Mouse (Mus musculus) gastrocnemius, postnatal 4 days (tissue): ENCODE data around the gene Lat2. TPM values are rescaled to one million over a fixed set of nuclear protein-coding genes. Genes with fewer than 3 reads are reported as not detected.
A peak's percentile ranks its signal among the peaks of the same experiment; 100 is the strongest.

Source experiments
- DNase-seq, 2 experiments: peaks; one replicate each; pipeline ENCODE4 v3.0.0; 2021 to 2022; ENCODE audit warnings: low spot score in 2 of 2, mixed read lengths in 2 of 2
- long read RNA-seq, 2 experiments: library from polyadenylated mRNA; stranded (forward); transcript quantifications; one replicate each; pipeline ENCODE4 v2.0.0; 2021
- total RNA-seq, 2 experiments: library from RNA; stranded (reverse); gene quantifications; 2 replicates each; pipeline ENCODE4 v1.2.3; 2021

Lat2 gene
- total RNA-seq, result 1 to 10 TPM; 4.5 to 6.3 TPM
- long read RNA-seq, experiment 1, partial matches to known transcripts, result 0 of 5 reads
- long read RNA-seq, experiment 1, other reads (novel, unspliced or antisense), result 2 of 5 reads
- long read RNA-seq, experiment 2, partial matches to known transcripts, result 0 of 4 reads
- long read RNA-seq, experiment 2, other reads (novel, unspliced or antisense), result 2 of 4 reads

DNA sequence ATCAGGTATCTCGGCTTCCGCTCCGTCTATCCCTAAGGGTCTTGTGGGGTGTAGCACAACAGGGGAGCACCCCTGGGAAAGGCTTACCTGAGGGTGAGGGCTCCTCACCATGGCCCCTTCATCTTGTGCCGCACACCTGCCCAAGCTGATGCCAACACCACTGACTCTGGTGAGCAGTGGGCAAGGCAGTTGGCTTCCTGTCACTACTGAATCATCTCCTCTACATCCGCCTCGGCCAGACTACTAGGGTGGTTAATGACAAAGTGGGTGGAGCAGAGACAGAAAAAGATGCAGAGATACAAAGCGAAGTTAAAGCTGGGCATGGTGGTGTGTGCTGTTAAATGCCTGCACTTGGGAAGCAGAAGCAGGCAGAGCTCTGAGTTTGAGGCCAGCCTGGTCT, at the start of gene Lat2:
Gene Lat2, minus strand, starts transcription at position 224 of the 400 bp plus-strand sequence.
- DNase-seq, result no peak

DNA sequence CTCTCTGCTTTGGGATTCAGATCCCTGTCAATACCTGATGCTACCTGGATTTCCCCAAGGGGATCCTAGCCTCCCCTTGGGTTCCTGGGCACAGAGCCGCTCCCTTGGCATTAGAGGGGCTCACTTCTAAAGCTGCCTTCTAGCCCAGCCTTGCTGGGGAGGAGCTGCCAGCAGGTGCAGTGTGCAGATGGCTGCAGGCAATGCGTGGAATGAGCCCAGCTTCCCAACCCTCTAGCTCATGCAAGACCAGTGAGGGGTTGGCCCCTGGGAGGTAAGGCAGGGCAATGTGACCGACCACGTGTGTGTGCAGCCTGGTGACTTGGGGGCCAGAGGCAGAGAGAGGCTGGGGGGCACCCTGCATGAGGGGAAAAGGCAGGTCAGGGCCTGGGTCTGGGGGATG, 41.9 kb upstream of the Lat2 start:
- DNase-seq, result no peak

DNA sequence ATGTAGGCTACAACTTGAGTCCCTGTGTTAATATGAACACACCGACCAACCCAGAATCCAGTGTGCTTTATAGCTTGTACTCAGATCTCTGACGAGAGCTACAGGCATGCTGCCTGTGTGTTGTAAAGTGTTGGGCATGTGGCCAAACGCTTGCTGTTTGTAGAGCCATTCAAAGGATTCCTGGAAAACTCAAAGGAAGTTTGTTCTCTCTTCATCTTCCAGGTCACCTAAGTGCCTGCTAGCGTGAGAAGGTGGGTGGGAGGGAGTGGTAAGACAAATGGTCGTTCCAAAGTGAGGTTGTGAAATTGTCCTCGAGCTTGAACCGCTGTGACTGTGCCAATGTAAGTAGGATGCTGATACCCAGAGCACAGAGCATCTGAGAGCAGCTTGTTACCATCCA, 37.2 kb upstream of the Lat2 start:
- DNase-seq, result peak in 1 of 2 experiments; percentile 25

DNA sequence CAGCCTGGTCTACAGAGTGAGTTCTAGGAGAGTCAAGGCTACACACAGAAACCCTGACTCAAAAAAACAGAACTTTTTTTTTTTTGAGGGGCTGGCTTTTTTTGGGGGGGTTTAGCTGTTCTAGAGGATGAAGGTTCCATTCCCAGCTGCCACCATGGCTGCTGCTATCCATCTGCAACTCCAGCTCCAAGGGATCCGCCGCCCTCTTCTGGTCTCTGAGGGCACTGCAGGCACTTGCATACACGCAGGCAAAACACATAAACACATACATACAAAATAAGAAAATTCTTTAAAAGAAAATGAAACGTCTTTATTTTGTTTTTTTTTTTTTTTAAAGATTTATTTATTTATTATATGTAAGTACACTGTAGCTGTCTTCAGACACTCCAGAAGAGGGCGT, 36.1 kb upstream of the Lat2 start:
- peak in 1 of 2 experiments; percentile 41 for DNase-seq

DNA sequence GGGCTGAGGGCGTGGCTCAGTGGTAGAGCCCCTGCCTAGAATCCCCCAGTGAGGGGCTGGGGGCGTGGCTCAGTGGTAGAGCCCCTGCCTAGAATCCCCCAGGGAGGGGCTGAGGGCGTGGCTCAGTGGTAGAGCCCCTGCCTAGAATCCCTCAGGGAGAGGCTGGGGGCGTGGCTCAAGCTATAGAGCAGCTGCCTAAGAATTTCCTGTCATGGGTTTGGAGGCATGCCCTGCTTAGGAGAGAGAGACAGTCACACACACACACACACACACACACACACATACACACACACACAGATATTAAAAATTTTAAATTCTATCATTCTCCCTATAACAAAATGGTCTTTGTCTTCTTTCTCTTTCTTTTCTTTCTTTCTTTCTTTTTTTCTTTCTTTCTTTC, 34.2 kb upstream of the Lat2 start:
- peak in 1 of 2 experiments; percentile 48 for DNase-seq

DNA sequence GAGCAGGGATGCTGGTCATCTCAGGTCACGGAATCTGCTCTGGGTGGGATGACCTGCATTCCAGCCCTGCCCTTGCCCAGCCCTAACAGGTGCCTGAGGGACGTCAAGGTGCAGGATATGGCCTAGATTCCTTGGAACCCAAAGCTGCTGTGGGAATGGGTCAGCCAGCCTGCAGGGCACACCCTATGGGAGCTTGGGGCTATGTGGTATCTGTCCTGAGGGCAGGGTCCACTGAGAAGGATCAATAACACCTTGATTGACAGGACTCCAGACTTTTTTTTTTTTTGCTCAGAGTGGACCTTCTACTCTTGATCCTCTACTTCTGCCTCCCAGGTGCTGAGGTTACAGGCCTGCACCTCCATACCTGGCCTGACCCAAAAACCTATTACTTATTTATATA, 32.6 kb upstream of the Lat2 start:
- no peak for DNase-seq

DNA sequence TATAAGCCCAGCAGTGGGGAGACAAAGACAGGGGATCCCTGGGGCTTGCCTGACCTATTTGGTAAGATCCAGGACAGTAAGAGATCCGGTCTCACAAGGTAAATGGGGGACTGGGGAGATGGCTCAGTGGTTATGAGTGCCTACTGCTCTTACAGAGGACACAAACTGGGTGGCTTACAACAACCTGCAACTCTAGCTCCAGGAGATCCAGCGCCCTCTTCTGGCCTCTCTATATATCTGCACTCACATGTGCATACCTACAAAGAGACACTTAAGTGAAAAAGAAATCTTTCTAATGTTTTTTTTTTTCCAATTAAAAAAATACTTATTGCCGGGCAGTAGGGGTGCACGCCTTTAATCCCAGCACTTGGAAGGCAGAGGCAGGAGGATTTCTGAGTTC, 31.6 kb upstream of the Lat2 start:
- no peak for DNase-seq

DNA sequence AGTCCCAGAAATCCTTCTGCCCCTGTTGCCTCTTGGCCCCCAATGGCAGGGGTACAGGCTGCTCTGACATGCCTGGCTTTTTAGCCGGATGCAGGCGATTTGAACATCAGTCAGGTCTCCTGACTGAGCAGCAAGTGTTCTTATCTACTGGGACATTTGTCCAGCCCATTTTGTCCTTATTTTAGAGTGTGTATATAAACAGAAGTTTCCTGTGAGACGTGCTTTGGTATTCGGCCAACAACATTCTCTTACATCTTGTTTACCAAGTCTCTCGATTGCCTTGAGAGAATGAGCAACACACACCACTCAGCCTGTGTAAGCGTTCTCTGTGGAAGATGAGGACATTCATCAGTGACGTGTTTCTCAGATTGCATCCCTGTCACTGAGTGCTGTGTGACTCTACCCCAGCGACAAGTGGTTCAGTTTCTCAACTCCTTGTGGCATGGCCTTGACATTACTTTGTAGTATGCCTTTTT, 29.9 kb upstream of the Lat2 start:
- DNase-seq, result no peak

DNA sequence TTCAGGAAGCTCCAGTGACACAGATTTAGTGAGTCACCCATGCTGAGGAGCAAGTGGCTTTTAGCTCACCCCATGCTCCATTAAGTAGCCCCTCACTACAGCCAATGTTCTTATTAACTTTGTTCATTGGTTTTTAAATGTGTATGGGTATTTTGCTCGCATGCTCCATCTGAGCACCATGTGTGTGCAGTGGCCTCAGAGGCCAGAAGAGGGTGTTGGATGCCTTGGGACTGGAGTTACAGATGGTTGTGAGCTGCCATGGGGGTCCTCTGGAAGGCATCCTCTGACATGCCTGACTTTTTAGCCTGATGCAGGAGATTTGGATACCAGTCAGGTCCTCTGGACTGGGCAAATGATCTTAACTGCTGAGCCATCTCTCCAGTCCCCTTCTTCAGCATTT, 29.3 kb upstream of the Lat2 start:
- no peak for DNase-seq

DNA sequence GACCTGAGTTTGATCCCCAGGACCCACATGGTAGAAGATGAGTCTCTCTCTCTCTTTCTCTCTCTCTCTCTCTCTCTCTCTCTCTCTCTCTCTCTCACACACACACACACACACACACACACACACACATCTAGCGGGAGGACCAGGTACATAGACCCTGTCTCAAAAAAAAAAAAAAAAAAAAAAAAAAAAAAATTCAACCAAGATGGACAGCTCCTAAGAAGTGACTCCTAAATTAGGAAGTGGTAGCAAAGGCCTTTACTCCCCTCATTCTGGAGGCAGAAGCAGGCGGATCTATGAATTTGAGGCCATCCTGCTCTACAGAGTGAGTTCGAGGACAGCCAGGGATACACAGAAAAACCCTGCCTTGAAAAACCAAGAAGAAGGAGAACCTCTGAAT, 25.5 kb upstream of the Lat2 start:
- DNase-seq, result no peak

DNA sequence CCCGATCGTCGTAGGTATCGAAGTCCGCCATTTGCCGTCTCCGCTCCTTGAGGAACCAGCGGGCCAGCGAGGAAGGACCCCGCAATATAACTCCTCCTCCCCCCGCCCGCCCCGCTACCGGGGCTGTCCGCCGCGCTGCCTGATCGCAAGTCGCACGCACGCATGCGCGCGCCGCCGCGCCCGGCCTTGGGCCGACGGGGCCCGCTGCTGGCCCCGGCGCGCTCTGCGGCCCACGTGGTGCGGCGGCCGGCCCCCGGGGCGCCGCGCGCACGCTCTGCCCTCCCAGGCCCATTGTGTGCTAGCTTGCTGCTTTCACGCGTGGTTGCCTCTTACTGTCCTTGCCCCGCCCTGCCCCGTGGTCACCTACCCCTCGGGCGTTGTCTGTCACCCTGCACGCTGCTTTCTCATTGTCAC, 24.5 kb upstream of the Lat2 start, which contains the start of gene Eif4h:
Gene Eif4h, minus strand, starts transcription at position 222 of the 414 bp plus-strand sequence.
- DNase-seq, result peak; percentile 97 to 98

DNA sequence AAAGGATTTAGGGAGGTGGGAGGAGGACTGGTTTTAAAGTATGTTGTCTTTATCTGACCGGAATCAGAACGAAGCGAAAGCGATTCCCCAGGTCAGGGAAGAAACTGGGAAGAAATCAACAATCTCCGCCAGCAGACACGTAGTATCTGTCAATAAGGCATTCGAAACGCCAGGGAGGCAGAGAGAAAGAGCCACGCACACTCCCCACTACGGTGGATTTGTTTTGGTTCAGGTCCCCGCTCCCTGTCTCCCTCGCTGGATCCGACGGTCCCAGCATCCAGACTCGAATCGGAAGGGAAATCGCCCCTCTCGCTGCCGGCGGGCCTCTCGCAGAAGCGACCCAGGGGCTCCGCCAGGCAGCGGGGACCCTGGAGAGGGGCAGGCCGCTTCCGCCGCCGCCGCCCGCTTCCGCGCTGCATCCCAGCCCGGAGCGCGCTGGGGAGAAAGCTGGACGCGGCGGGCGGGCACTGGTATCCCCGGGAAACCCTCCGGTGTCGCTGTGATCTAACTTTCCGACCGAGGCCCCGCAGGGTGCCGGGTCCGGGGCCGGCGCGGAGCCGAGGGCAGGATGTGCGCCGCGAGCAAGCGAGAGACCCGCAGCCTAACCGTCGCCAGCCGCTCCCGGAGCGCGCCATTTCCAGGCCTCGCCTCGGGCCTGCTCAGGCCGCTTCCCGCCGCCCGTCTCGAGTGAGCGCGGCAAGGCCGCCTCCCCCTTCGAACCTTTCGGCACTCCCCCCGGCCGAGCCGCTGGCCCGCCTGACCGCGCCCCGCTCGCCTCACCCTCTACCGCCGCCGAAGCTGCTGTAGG, 23.8 kb upstream of the Lat2 start:
- DNase-seq, result peak in 1 of 2 experiments; percentile 46

DNA sequence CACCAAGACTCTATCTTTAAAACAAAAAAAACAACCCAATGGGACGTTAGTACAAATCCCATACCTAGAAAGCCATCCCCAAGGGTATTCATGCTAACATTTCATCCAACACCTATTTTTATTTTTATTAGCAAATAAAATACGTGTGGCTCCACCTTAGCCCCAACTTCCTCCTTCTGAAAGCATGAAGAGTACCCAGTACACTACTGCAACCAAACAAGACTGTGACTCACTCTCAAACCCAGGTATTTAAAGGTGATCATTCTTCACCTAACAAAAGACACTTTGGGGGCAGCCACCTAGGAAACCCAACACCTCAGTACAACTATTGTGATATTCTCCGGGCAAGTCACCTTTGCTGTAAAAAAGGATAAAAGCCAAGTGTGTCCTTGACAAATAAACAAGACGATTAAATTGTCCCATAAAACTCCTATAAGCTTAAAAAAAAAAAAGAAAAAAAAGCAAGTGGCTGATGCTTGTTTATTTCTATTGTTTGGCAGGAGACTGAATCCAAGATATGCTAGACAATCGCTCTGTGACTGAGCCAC, 23.1 kb upstream of the Lat2 start:
- DNase-seq, result no peak

DNA sequence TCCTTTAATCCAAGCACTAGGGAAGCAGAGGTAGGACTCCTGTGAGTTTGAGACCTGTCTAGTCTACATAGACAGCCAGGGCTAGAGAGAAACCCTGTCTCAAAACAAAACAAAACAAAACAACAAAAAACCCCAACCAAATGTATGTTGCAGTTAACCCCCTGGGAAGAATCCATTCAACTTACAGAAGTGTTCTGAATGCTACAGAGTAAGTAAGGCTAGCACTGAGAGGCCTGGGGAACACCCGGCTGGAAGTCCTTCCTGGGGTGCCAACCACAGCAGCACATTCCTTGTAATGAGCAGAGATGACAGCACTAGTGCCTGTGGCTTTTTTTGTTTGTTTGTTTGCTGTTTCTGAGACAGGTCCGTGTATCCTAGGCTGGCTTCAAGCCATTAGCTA, 18.0 kb upstream of the Lat2 start:
- DNase-seq, result no peak

DNA sequence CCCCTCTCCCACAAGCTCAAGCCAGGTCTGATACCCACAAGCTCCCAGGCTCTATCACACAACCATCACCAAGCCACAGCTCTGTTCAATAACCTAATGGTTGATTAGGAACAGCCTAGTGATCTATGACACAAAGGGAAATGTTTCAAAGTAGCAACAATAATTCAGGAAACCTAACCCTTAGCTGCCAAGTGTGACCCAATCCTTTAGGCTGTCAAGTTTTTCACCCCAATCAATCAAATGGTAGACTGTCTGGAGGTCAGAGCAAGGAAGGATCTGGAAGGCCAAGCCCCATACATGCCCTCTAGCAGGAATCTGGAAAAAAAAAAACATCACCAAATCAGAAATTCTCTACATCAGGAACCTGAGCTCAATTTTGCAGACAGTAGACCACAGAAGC, 16.0 kb upstream of the Lat2 start:
- no peak for DNase-seq

DNA sequence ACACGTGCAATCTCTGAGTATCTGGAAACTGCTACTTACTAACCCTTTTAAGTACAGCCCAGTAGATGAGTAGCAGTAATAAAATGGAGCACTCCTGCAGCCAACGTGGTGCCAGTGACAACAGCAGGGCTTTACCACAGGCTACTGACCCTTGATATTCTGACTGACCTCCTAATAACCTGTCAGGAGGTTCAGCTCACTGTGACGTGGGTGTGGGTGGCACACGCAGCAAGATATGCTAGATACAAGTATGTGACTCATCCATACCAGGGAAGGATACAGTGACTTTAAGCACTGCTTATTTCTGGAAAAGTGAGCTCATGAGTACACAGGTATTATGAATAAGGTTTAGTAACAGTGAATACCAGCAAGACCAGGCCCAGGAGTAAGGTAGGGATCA, 14.7 kb upstream of the Lat2 start:
- DNase-seq, result no peak

DNA sequence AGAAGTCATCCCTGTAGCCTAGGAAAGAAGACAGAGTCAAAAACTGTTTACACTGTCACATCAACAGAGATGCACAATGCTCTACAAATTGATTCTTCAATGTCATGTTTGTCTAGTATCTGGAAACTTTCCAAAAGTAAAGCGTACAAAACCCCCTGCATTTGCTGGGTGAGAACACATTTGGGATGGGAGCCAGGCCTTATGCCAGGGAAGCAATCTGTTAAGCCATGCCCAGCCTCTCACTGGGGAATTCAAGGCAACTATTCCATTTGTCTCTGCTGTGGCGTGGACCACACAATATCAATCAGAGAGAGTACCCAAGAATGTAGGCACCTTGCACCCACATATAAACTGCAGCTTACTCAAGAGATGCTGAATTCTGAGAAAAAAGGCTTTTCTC, 7.2 kb upstream of the Lat2 start:
- DNase-seq, result no peak

DNA sequence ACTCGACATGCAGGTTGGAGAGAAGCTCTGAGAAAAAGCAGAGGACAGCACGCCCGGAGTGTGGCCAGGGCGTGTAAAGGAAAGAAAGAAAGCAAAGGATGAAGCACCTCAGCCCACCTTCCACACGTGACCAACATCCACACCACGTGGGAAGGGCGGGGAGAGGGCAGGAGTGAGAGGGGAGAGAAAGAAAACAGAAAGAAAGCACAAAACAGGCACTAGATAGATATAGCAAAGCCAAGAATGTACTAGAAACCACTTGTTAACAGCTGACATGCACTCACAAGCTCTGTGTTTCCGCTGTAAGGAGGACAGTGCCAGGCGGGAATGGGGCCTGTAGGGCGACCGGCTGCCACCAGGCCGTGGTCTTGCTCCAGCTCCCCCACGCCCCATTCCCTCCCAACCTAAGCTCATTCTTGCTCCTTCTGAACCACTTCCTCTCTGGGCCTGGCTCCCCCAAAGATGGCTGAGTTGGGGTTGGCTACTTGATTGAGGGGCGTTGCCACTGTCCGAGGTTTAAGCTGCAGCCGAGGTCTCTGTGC, 6.3 kb upstream of the Lat2 start:
- no peak for DNase-seq

DNA sequence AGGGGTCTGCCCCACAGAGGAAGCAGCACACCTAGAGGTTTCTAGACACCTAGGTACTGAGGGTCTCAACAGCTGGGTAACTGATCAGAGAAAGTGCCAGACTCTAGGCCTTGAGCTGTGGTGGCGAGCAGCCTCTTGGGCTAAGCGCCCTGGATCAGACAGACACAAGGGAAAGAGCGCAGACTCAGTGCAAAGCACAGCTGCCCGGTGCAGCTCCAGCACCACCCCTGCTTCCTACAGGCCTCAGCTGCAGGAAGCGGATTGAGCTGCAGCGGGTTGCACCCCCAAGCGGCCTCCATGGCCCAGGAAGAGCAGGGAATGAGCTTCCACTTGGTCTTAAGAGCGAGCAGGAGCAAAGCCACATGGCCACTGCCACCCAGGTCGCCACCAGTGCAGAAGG, 5.6 kb upstream of the Lat2 start:
- DNase-seq, result no peak

DNA sequence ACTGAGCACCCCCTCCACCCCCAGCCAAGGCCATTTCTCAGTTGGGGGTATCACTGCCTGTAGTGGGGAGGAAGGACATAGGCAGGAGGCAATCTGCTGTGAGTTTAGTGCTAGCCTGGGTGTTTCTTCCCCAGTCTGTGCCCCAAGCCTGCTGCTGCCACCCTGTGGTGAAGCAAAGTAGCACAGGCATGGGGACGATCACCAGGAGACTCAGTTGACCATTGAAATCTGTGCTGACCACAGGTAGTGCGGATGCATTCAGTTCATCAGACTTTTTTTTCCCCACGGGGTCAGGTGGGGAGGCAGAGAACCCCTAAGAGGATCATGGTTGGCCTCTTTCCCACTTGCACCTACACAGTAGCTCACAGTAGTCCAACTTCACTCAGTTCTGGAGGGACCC, 2.2 kb upstream of the Lat2 start:
- DNase-seq, result peak in 1 of 2 experiments; percentile 53

DNA sequence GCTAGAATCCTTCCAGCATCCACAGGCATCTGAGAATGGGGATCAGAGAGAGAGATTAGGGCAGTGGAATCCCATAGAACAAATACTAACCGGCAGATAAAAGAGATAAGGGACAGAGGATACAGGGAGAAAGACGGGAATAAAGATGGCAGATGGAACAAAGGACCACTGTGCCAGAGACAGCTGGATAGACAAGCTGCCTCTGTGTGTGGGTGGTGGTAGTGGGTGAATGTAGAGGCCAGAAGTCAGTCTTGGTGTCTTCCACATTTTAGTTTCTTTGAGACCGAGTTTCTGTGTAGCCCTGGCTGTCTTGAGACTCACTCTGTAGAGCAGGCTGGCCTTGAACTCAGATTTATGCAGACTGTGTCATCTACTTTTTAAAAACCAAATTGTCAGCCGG, 955 bp upstream of the Lat2 start:
- DNase-seq, result no peak

DNA sequence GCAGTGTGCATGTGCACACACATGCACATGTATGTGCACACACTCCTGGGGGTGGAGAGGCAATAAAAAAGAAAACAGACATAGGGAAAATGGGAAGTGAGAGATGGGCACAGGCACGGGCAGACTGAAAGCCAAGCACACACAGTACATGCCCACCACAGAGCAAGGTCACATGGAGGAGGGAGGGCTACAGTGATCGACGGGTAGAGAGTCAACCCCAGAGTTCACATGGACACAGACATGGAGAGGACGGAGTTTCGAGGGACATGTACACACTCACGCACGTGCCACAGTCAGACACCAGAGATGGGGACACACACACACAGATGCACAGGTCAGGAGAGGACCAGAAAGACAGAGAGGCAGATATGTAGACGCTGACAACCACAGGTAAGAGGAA, 555 bp upstream of the Lat2 start:
- DNase-seq, result no peak
